Comparison of ENCODE assay signal across 13 mouse cellular contexts in genomic region chr3:66480718-66481117, GRCm38 (mm10).
DNase-seq lines count a peak whose midpoint lies in the region; ATAC-seq and TF ChIP-seq lines count a peak whose summit lies in the region.
"Had no signal": no experiment of that assay in that cellular context is flagged by ENCODE, and none has a peak within 500 bp of the region (broad histone marks: within the 10 kb centered on the region; RNA-seq: fewer than 3 reads in every experiment).

No protein-coding gene starts in this region.

- peaks cover 15% of the 10 kb centered on the region; the same call in 1 of the 2 replicates for H3K27me3 ChIP-seq in forebrain, embryonic 12.5 days
- no peaks in the 10 kb centered on the region for H3K27me3 ChIP-seq in forebrain, embryonic 10.5 days (ENCODE audit: poor library complexity, severe bottlenecking)
- no peaks in the 10 kb centered on the region for H3K27me3 ChIP-seq in lung, embryonic 14.5 days (ENCODE audit: insufficient read depth, low read length)
- no peaks in the 10 kb centered on the region for H3K27me3 ChIP-seq in hindbrain, embryonic 16.5 days (replicated peaks; ENCODE audit: control insufficient read depth, insufficient read depth, low read length)

- no peak for TF ChIP-seq CTCF in lung, embryonic 14.5 days (IDR thresholded peaks at IDR 0.05; ENCODE audit: low read depth)

- H3K9ac ChIP-seq in forebrain, embryonic 12.5 days: no peak overlapping the region
- no peak overlapping the region for H3K9ac ChIP-seq in lung, embryonic 14.5 days
- no peak overlapping the region for H3K9ac ChIP-seq in hindbrain, embryonic 16.5 days (ENCODE audit: low read depth, low read length)
- H3K9ac ChIP-seq: liver, embryonic 12.5 days had no signal

- H3K36me3 ChIP-seq in forebrain, embryonic 12.5 days (replicated peaks): no peaks in the 10 kb centered on the region
- no peaks in the 10 kb centered on the region for H3K36me3 ChIP-seq in forebrain, embryonic 10.5 days (replicated peaks)
- H3K36me3 ChIP-seq in lung, embryonic 14.5 days (ENCODE audit: insufficient read depth): no peaks in the 10 kb centered on the region
- H3K36me3 ChIP-seq in hindbrain, embryonic 16.5 days (ENCODE audit: control insufficient read depth, insufficient read depth, low read length): no peaks in the 10 kb centered on the region
- H3K36me3 ChIP-seq: liver, embryonic 12.5 days had no signal

- ATAC-seq in forebrain, embryonic 12.5 days (ENCODE audit: low FRiP score): peak; percentile 49; the same call in 1 of the 2 replicates
- peak; percentile 94 for ATAC-seq in lung, embryonic 14.5 days (ENCODE audit: insufficient read depth)
- ATAC-seq in hindbrain, embryonic 16.5 days: peak; percentile 60; the same call in 1 of the 2 replicates
- ATAC-seq: liver, embryonic 12.5 days; Patski had no signal

- no peaks in the 10 kb centered on the region for H3K9me3 ChIP-seq in forebrain, embryonic 12.5 days
- no peaks in the 10 kb centered on the region for H3K9me3 ChIP-seq in forebrain, embryonic 10.5 days
- no peaks in the 10 kb centered on the region for H3K9me3 ChIP-seq in lung, embryonic 14.5 days (ENCODE audit: low read depth, low read length)
- no peaks in the 10 kb centered on the region for H3K9me3 ChIP-seq in hindbrain, embryonic 16.5 days (ENCODE audit: control insufficient read depth, low read length)
- H3K9me3 ChIP-seq: liver, embryonic 12.5 days had no signal

- H3K27ac ChIP-seq in forebrain, embryonic 12.5 days: no peak overlapping the region
- no peak overlapping the region for H3K27ac ChIP-seq in forebrain, embryonic 10.5 days
- H3K27ac ChIP-seq in lung, embryonic 14.5 days (ENCODE audit: low read depth): no peak overlapping the region
- H3K27ac ChIP-seq in hindbrain, embryonic 16.5 days (ENCODE audit: low read depth, low read length): no peak overlapping the region
- H3K27ac ChIP-seq: liver, embryonic 12.5 days had no signal

- H3K4me2 ChIP-seq in forebrain, embryonic 12.5 days: no peak overlapping the region
- peak overlapping the region; percentile 23 for H3K4me2 ChIP-seq in lung, embryonic 14.5 days
- no peak overlapping the region for H3K4me2 ChIP-seq in hindbrain, embryonic 16.5 days (ENCODE audit: low read length)
- H3K4me2 ChIP-seq: liver, embryonic 12.5 days had no signal

- no peak overlapping the region for H3K4me3 ChIP-seq in forebrain, embryonic 12.5 days (replicated peaks)
- no peak overlapping the region for H3K4me3 ChIP-seq in forebrain, embryonic 10.5 days
- no peak overlapping the region for H3K4me3 ChIP-seq in lung, embryonic 14.5 days (ENCODE audit: low read depth, low read length)
- no peak overlapping the region for H3K4me3 ChIP-seq in hindbrain, embryonic 16.5 days (ENCODE audit: low read length)
- H3K4me3 ChIP-seq: liver, embryonic 12.5 days; myocyte had no signal

- DNase-seq in forebrain, embryonic 10.5 days (ENCODE audit: extremely low spot score, low spot score): no peak
- peak; percentile 95 for DNase-seq in lung, embryonic 14.5 days
- no peak for DNase-seq in lung, adult 18-20 months
- DNase-seq in right cerebral cortex, postnatal 10 days (ENCODE audit: low spot score in 2 of 2): peak; percentile 43 to 52
- DNase-seq in testis, postnatal 14 days (ENCODE audit: low spot score): no peak
- DNase-seq in layer of hippocampus, postnatal 10 days (ENCODE audit: low spot score in 2 of 2): no peak
- DNase-seq: gastrocnemius, postnatal 36 days; kidney, postnatal 36 days had no signal

- WGBS in forebrain, embryonic 12.5 days: 49% methylated on average over 6 of the region's 6 CpGs
- WGBS in forebrain, embryonic 10.5 days: 81% methylated on average over 6 of the region's 6 CpGs
- WGBS in lung, embryonic 14.5 days: 9% methylated on average over 6 of the region's 6 CpGs
- WGBS in hindbrain, embryonic 16.5 days: 44% methylated on average over 6 of the region's 6 CpGs

- H3K4me1 ChIP-seq in forebrain, embryonic 12.5 days: no peaks in the 10 kb centered on the region
- H3K4me1 ChIP-seq in forebrain, embryonic 10.5 days: 0 out of 2 replicates have a peak, but pooled peaks cover 3% of the 10 kb centered on the region
- H3K4me1 ChIP-seq in lung, embryonic 14.5 days (ENCODE audit: insufficient read depth): peaks cover 15% of the 10 kb centered on the region; the same call in 1 of the 2 replicates
- no peaks in the 10 kb centered on the region for H3K4me1 ChIP-seq in hindbrain, embryonic 16.5 days (ENCODE audit: control insufficient read depth, insufficient read depth, low read depth, low read length)

Comparison
In these comparisons a context has a peak if more than half of its experiments do, and no peak if none do; other contexts are left out.
1. DNase-seq: peak in lung, embryonic 14.5 days (single experiment) and right cerebral cortex, postnatal 10 days (2 of 2); none in forebrain, embryonic 10.5 days (single experiment), lung, adult 18-20 months (0 of 2), testis, postnatal 14 days (single experiment) and layer of hippocampus, postnatal 10 days (0 of 2).
2. Peak in every context shown above with its lines, with median percentiles within 50 percentile points of each other: ATAC-seq.